Mouse (Mus musculus): Measurements from ENCODE around the gene Gpc6.

The Gpc6 gene

GRCm38 (mm10) chr14:117495118-117495517 is 570.0 kb downstream of the Gpc6 start:
- DNase-seq: no peak

GRCm38 (mm10) chr14:117498785-117499184 is 573.7 kb downstream of the Gpc6 start:
- no peak for DNase-seq

- no peak for DNase-seq
These were observed 574.2 kb downstream of the Gpc6 start for GRCm38 (mm10) chr14:117499354-117499753.

- no peak for DNase-seq
These were observed 589.7 kb downstream of the Gpc6 start for GRCm38 (mm10) chr14:117514829-117515228.

- no peak for DNase-seq
These were observed 594.5 kb downstream of the Gpc6 start for GRCm38 (mm10) chr14:117519574-117519973.

- DNase-seq: no peak
These were observed 595.6 kb downstream of the Gpc6 start for GRCm38 (mm10) chr14:117520706-117521105.

- DNase-seq: no peak
These were observed 600.0 kb downstream of the Gpc6 start for GRCm38 (mm10) chr14:117525133-117525532.

- no peak for DNase-seq
These were observed 601.9 kb downstream of the Gpc6 start for GRCm38 (mm10) chr14:117527053-117527452.

GRCm38 (mm10) chr14:117529439-117529838 is 604.3 kb downstream of the Gpc6 start:
- no peak for DNase-seq

- DNase-seq: no peak
These were observed 627.7 kb downstream of the Gpc6 start for GRCm38 (mm10) chr14:117552776-117553175.

GRCm38 (mm10) chr14:117556715-117557320 is 631.7 kb downstream of the Gpc6 start:
- no peak for DNase-seq

GRCm38 (mm10) chr14:117562146-117562545 is 637.0 kb downstream of the Gpc6 start:
- no peak for DNase-seq

- DNase-seq: no peak
These were observed 644.2 kb downstream of the Gpc6 start for GRCm38 (mm10) chr14:117569278-117569677.

GRCm38 (mm10) chr14:117572213-117572612 is 647.1 kb downstream of the Gpc6 start:
- DNase-seq: no peak

GRCm38 (mm10) chr14:117574216-117574615 is 649.1 kb downstream of the Gpc6 start:
- no peak for DNase-seq

GRCm38 (mm10) chr14:117581740-117582139 is 656.6 kb downstream of the Gpc6 start:
- no peak for DNase-seq

GRCm38 (mm10) chr14:117599758-117600157 is 674.6 kb downstream of the Gpc6 start:
- DNase-seq: no peak

GRCm38 (mm10) chr14:117603837-117604236 is 678.7 kb downstream of the Gpc6 start:
- DNase-seq: no peak

- no peak for DNase-seq
These were observed 680.6 kb downstream of the Gpc6 start for GRCm38 (mm10) chr14:117605750-117606149.

GRCm38 (mm10) chr14:117611113-117611512 is 686.0 kb downstream of the Gpc6 start:
- no peak for DNase-seq

- DNase-seq: no peak
These were observed 700.1 kb downstream of the Gpc6 start for GRCm38 (mm10) chr14:117625100-117625710.

- no peak for DNase-seq
These were observed 709.3 kb downstream of the Gpc6 start for GRCm38 (mm10) chr14:117634238-117634940.

- DNase-seq: no peak
These were observed 716.7 kb downstream of the Gpc6 start for GRCm38 (mm10) chr14:117641853-117642252.

GRCm38 (mm10) chr14:117643069-117643468 is 718.0 kb downstream of the Gpc6 start:
- DNase-seq: no peak
